Mouse (Mus musculus): ENCODE data around the gene Xxylt1. TPM values are rescaled to one million over a fixed set of nuclear protein-coding genes. Genes with fewer than 3 reads are reported as not detected.

Xxylt1 gene
- total RNA-seq, 2 experiments from 2014 or later: 13.0 to 13.7 TPM

GRCm38 (mm10) chr16:30998711-30999110, 82.5 kb downstream of the Xxylt1 start:
- intact Hi-C loops (cut with DNase I): no loop called here
- no peak for DNase-seq

GRCm38 (mm10) chr16:30998048-30998447, 83.2 kb downstream of the Xxylt1 start:
- no peak for DNase-seq
- intact Hi-C loops (cut with DNase I): no loop called here

DNA sequence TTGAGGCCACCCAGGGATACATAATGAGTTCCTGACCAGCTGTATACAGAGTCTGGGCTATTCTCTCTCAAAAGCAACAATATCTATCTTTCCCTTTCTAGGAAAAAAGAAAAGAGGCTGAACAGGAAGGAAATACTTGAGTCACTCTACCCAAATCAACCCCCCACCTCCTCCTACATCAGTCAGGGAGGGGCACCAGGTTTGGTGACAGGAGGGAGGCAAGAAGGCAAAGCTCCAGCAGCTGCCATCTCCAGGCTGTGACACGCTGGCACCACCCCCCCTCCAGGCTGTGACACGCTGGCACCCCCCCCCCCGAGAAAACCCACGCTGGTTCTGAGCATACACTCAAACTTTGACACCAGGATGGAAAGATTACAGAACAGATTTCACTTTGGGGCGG, 85.8 kb downstream of the Xxylt1 start:
- intact Hi-C loops (cut with DNase I): no loop called here
- DNase-seq: no peak

DNA sequence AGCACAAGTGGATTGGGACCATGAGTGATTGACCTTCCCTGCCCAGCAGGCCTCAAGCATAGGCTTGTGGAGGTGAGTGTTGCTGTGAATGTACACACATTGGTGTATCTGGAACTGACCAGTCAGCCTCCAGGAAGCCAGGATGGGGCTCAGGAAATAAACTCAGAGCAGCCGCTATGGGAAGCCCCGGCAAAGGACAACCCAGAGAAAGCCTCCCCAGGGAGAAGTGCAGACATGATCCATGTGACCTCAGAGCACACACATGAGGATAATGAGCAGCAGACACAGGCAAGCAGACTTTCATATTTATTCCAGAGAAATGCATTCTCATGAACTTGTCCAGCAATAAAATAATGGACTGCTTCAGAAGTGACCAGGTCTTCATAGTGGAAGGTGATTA, 86.4 kb downstream of the Xxylt1 start:
- no peak for DNase-seq
- intact Hi-C loops (cut with DNase I): no loop called here

DNA sequence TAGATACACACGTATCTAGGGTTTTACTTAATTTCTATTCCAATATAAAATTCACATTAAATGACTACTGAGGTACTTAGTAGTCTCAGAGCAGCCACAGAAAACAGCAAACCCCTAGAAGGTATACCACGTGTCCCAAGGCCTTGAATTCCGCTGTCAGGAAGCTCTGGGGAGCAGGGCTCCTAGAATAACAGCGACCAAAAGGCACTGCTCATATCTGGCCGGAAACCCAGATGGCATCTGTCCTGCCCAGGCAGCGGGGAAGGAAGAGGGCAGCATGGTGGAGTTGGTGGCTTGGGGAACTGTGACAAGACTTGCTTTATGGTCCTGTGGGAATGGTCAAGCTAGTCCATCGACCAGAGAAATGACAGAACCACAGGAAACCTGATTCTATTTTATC, 86.9 kb downstream of the Xxylt1 start:
- DNase-seq: no peak
- intact Hi-C loops (cut with DNase I): no loop called here

GRCm38 (mm10) chr16:30992568-30992967, 88.7 kb downstream of the Xxylt1 start:
- DNase-seq: no peak
- intact Hi-C loops (cut with DNase I): no loop called here

DNA sequence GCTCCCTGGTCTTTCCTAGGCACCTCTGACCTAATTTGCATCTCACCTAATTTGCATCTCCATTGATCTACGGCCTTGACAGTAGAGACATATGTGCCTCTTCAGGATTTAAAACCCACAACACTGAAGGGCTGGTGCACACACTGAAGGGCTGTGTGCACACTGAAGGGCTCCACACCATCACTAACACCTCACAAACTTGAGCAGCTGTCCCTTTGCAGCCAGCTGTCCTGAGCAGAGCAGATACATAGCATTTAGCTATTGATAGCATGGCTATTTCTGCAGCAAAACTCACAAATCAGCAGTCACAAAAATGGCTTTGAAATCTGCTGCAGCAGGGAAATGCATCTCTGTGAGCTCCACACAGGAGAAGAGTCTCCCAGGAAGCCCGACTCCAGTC, 90.6 kb downstream of the Xxylt1 start:
- intact Hi-C loops (cut with DNase I): no loop called here
- no peak for DNase-seq

DNA sequence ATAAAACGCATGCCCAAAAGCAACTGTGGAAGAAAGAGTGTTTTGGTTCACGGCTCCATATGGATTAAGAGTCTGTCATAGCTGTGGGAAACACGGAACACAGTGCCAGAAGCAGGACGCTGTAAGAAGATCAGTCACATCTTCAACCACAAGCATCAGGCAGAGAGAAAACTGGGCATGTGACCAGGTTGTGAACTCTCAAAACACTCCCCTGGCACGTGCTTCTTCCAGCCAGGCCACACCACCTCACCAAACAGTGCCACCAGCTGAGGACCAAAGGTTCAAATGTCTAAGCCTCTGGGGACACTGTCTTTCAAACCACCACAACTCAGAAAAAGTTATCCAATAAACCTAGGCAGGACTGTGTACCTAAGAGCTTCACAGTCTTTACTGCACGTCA, 93.0 kb downstream of the Xxylt1 start:
- intact Hi-C loops (cut with DNase I): no loop called here
- no peak for DNase-seq

DNA sequence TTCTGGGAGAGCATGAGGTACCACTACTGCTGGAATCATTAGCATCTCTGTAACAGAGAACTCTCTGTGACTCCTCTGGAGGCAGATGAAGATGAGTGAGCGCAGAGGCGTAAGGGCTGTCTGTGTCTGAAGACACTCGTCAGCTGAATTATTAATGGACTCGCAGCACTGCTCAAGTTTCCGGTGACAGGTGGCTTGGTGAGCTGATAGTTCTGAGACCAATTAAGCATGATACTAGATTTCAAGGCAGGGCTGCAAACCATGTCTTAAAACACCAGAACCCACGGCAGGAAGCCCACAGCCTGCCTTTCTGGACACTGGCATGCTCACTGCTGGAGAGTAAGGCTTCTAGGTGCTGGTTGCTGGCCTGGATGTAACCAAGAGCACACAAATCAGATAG, 93.5 kb downstream of the Xxylt1 start:
- DNase-seq: no peak
- intact Hi-C loops (cut with DNase I): no loop called here

GRCm38 (mm10) chr16:30984826-30985545, 96.2 kb downstream of the Xxylt1 start:
- peak in 1 of 2 experiments; percentile 49 for DNase-seq
- intact Hi-C loops (cut with DNase I): no loop called here

DNA sequence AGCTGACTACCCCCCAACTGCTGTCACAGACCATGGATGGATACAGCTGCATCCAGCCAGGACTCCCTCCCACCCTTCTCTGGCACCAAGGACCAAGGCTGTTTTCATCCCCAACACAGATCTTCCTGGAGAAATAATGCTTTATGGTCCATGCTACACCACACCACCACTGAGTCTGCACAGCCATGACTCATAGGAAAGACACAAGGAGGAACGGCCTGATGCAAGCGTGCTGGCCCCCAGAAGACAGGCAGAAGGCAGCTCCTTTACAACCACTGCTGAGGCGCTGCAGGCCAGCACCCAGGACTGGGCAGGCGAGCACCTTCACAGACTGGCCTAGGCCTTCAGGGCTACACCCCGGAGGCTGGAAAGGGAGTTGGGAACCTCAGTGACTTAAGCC, 97.1 kb downstream of the Xxylt1 start:
- no peak for DNase-seq
- intact Hi-C loops (cut with DNase I): no loop called here

GRCm38 (mm10) chr16:30983699-30984098, 97.5 kb downstream of the Xxylt1 start:
- no peak for DNase-seq
- intact Hi-C loops (cut with DNase I): no loop called here

GRCm38 (mm10) chr16:30983281-30983680, 98.0 kb downstream of the Xxylt1 start:
- intact Hi-C loops (cut with DNase I): no loop called here

DNA sequence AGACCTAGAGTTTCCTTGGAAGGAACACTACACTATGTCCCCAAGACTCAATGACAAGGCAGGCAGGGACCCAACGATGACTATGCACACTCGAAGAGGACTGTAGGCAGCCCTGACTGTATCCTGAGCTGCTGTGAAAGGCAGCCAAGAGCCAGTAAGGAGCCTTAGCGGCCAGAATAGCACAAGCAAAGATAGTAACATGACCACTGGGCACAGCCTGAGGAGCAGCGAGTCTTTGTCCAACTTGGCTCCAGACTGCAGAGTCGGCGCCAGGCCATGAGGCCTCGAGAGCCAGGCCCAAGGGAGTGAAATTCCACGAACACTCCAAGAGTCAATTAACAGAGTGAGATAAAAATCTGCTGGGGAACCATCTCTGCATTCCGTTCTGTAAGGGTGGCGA, 99.9 kb downstream of the Xxylt1 start:
- DNase-seq: peak; percentile 70 to 81
- intact Hi-C loops (cut with DNase I): no loop called here

More at GRCm38 (mm10) chr16:30983281-30983680, 98.0 kb downstream of the Xxylt1 start:
- no peak for DNase-seq

- intact Hi-C loops (cut with DNase I): loop anchor here (5.0 to 10.0 kb wide), 2 partner anchors 243 to 375 kb away; no protein-coding TSS in a partner anchor
- no peak for DNase-seq
Observed at GRCm38 (mm10) chr16:30979905-30980304, 101.3 kb downstream of the Xxylt1 start.

DNA sequence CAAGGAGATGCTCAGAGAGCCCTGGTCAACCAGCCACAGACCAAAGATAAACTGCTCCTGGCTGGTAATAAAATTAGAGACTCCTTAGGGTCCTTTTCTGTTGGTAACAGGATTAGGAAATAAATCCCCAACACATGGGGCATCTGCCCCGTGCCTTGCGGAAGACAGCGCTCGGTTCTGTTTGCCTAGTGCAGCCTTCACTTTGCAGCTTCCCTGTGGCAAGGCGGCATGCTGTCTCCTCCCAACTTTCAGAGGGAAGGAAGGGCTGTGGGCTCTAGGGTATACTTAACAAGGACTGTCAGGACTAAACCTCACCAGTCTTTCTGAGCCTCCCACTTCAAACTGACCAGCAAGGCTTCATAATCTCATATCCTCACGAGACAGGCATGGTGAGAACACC, 103.5 kb downstream of the Xxylt1 start:
- DNase-seq: no peak
- intact Hi-C loops (cut with DNase I): loop anchor here (1.0 to 10.0 kb wide), 7 partner anchors 93 to 378 kb away; partner anchors contain the start of gene Fam43a

DNA sequence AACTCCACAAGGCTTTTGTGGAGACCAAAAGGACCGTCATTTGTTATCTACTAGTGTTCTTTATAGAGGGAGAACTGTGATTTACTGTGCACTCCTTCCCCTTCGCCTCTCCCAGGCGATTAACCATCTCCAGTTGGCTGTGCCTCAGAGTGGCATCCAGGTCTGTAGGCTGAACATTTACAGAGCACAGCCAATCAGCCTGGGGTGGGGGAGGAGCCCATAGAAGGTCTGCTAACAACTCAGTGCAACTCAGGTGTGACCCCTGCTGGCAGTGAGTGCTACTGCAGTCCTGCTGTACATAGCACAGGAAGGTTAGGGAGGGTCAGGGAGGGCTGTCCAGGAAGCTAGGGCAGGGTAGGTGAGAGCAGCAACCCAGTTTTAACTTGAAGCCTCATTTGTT, 104.0 kb downstream of the Xxylt1 start:
- intact Hi-C loops (cut with DNase I): loop anchor here (1.0 to 10.0 kb wide), 7 partner anchors 94 to 378 kb away; partner anchors contain the start of gene Fam43a
- peak; percentile 92 to 96 for DNase-seq

- intact Hi-C loops (cut with DNase I): loop anchor here (10.0 kb wide), 1 partner anchor 380 kb away; no protein-coding TSS in a partner anchor
- DNase-seq: no peak
Observed at GRCm38 (mm10) chr16:30974549-30974948, 106.7 kb downstream of the Xxylt1 start.

GRCm38 (mm10) chr16:30973416-30973815, 107.8 kb downstream of the Xxylt1 start:
- intact Hi-C loops (cut with DNase I): loop anchor here (10.0 kb wide), 1 partner anchor 381 kb away; no protein-coding TSS in a partner anchor
- peak; percentile 70 for DNase-seq

DNA sequence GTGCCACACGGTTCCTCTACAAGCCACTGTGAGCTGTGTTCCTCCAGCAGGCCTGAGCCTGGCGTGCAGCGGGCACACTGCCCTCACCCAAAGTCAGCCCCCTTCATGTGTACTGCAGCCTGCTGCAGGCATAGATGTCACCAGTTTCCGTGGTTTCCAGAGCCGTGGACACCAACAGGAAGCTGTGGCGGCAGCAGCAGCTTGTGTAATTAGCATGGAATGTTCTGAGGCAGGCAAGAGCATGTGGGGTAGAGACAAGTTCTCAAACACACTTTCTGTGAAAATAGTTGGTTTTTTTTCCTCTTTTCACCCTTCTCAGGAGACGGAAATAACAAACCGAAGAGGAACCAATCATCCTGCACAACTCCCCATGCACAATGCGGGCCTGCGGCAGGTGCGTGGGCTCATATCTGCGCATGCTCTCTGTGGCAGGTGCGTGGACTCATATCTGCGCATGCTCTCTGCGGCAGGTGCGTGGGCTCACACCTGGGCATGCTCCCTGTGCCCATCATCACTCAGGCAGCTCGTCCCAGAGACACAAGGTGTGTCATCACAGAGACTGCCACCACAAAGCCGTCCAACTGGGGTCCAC, 109.2 kb downstream of the Xxylt1 start:
- intact Hi-C loops (cut with DNase I): loop anchor here (10.0 kb wide), 1 partner anchor 383 kb away; no protein-coding TSS in a partner anchor
- peak in 1 of 2 experiments; percentile 48 for DNase-seq

- intact Hi-C loops (cut with DNase I): loop anchor here (10.0 kb wide), 1 partner anchor 385 kb away; no protein-coding TSS in a partner anchor
- no peak for DNase-seq
Observed at GRCm38 (mm10) chr16:30969266-30970064, 111.8 kb downstream of the Xxylt1 start.
